Mouse (Mus musculus): ENCODE data around the gene Drg1. TPM values are rescaled to one million over a fixed set of nuclear protein-coding genes. Genes with fewer than 3 reads are reported as not detected.

Gene Drg1
- 10 to 100 TPM; 50.8 to 53.5 TPM for total RNA-seq (2023)

GRCm38 (mm10) chr11:3266079-3266685 is at the start of gene Drg1:
Gene Drg1 (minus strand): TSS chr11:3266415.

GRCm38 (mm10) chr11:3288521-3289301 is 22.5 kb upstream of the Drg1 start, which contains the start of gene Patz1:
Gene Patz1 (plus strand): TSS chr11:3288874.

DNA sequence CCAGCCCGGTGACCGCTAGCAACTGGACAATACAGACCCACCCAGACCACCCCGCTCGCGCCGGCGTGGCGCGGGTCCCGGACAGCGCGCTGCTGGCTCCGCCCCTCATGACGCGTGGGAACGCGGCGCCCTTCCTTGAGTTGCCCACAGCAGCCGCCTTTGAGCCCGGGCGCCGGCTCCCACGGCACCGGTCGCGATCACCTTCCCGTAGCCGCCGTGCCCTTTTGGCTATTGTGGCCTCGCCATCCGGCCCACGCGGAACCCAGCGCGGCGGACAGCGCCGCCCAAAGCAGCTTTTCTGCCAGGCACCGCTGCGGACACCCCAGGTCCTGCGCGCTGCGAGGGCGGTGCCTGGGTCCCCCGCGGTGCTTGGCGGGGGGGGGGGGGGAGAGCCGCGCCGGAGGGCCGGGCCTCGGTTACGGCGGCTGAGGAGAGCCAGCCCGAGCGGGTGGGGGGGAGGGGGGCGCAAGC is 63.9 kb downstream of the Drg1 start, which contains the start of gene Eif4enif1:
Eif4enif1 (plus strand) TSS at position 162 of the 471 bp plus-strand sequence.

DNA sequence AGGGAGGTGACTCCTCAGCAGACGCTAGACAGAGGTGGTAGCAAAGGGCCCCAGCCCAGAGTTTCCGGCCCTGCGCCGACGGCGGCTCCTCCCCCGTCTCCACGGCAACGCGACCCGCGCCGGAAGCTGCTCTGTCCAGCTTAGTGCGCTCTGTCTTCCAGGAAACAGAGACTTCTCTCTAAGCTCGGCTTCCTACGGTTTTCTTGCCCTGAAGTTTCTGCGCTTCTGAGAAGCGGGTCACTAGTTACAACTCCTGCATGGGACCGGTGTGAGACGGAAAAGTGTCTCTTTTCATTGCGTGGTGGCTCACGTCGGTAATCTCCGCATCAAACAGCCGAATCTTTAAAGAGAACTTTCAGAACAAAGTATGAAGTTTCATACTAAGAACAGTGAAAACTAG is 72.9 kb downstream of the Drg1 start, which contains the start of gene Sfi1:
Sfi1 (minus strand) TSS at position 101 of the 400 bp plus-strand sequence.

Other genes with a start within 250 kb of the Drg1 start
- 100 to 1,000 TPM; 113 to 132 TPM for gene Sfi1, start 73.0 kb downstream of the Drg1 start, total RNA-seq (2023)
- gene Eif4enif1, start 64.0 kb downstream of the Drg1 start, total RNA-seq (2023), result 10 to 100 TPM; 58.8 to 64.2 TPM
- gene Patz1, start 22.5 kb upstream of the Drg1 start, total RNA-seq (2023), result 10 to 100 TPM; 36.5 to 37.7 TPM
- 10 to 100 TPM; 10.8 to 13.8 TPM for gene Pik3ip1, start 64.0 kb upstream of the Drg1 start, total RNA-seq (2023)
- gene Limk2, start 142.8 kb upstream of the Drg1 start, total RNA-seq (2023), result 10 to 100 TPM; 26.1 to 28.3 TPM
- 10 to 100 TPM; 14.9 to 16.0 TPM for gene Rnf185, start 185.9 kb upstream of the Drg1 start, total RNA-seq (2023)
- not detected for gene Pla2g3, start 221.9 kb upstream of the Drg1 start, total RNA-seq (2023)
- 1 to 10 TPM; 1.1 to 1.8 TPM for gene Inpp5j, start 238.4 kb upstream of the Drg1 start, total RNA-seq (2023)
- 10 to 100 TPM; 10.2 to 11.6 TPM for gene Selenom, start 248.3 kb upstream of the Drg1 start, total RNA-seq (2023)